Mouse (Mus musculus) T-helper 17 cell (primary cell): ENCODE measurements around the gene Tbc1d24.

Experiments used
- in situ Hi-C, 2 experiments: fragments of 300-600 bp; cut with MboI, MseI; formaldehyde crosslinking; loops; 1 replicate in 1 of 2; 2 replicates in 1 of 2; pipeline ENCODE4 v1.15.1; 2025; ENCODE audit warnings: high pct_unique_total_duplicates in 2 of 2

The Tbc1d24 gene

DNA sequence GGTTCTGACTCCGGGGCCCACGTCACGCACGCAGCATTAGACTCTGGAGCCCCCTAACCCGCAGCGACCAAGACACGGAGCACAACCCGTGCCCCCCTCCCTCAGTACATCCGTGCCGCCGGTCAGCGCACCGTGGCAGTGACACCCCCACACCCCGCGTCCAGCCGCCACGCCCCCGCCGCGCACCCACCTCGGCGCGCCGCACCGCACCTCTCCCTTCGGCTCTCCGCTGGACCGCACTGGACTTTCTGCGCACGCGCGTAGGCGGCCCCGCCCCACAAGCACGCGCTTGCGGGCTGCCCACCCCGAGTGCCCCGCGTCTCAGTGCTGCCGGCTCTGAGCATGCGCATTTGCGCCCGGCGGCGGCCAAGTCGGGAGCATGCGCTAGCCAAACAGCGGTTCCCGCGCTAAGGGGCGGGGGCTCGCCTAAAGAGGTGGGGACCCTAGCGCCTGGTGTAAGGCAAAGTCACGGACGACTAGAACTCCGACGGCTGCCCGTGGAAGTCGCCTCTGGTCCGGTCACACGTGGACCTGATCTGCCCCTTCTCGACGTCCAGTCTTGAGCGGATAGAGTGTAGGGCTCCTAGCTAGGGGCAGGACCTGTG lies at the start of gene Tbc1d24:
TSS of gene Tbc1d24 (minus strand) at position 279 of the 605 bp plus-strand sequence.
- in situ Hi-C loops = loop anchor here in 1 of 2 experiments (5.0 kb wide), 1 partner anchor 38 kb away; the partner anchor contains the start of gene Atp6v0c

GRCm38 (mm10) chr17:24252329-24252728 lies 47.0 kb upstream of the Tbc1d24 start:
- in situ Hi-C loops = no loop called here

GRCm38 (mm10) chr17:24251320-24252069 lies 46.1 kb upstream of the Tbc1d24 start, which contains the start of gene Ccnf:
Ccnf (minus strand) TSS chr17:24251484.
- in situ Hi-C loops = no loop called here

- in situ Hi-C loops = no loop called here
Measured at GRCm38 (mm10) chr17:24250988-24251319, 45.6 kb upstream of the Tbc1d24 start.

DNA sequence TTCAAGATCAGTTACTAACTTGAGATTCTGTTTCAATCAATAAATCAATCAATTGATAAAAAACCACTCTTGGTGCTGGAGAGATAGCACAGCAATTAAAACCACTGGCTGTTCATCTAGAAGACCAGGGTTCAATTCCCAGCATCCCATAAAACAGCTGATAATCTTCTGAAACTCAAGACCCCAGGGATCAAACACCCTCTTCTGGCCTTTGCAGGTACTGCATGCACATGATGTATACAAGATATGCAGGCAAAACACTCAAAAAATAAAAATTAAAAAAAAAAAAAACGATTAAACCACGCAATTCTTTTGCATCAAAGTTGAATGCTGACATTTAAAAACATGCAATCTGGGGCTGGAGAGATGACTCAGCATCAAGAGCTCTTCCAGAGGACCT lies 43.3 kb upstream of the Tbc1d24 start:
- in situ Hi-C loops = no loop called here

GRCm38 (mm10) chr17:24244061-24244460 lies 38.7 kb upstream of the Tbc1d24 start:
- in situ Hi-C loops = no loop called here

DNA sequence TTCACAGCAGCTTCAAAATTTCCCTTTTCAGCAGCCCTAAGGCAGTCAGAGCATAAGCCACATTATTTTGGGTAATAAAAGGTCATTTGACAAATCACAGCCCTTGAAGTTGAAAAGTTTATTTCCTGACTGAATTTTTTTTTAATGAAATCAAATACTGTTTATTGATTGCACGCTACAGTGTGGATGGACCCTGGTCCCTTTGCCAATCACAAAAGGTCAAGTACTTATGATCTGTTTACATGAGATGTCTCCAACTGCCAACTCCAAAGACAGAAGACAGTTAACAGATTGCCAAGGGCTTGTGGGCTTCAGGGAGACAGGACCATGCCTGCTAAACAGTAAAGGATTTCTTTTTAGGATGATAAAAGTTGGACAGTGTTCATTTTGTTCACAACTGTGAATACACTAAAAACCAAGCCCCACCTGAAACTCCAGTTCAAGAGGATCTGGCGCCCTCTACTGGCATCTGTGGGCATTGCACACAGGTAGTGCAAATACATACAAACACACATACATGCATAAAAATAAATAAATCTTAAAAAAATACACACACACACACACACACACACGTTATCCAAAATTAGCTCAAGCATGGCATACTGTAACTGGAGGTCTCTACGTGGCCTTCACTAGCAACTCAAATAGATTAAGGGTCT lies 38.1 kb upstream of the Tbc1d24 start:
- in situ Hi-C loops = no loop called here

DNA sequence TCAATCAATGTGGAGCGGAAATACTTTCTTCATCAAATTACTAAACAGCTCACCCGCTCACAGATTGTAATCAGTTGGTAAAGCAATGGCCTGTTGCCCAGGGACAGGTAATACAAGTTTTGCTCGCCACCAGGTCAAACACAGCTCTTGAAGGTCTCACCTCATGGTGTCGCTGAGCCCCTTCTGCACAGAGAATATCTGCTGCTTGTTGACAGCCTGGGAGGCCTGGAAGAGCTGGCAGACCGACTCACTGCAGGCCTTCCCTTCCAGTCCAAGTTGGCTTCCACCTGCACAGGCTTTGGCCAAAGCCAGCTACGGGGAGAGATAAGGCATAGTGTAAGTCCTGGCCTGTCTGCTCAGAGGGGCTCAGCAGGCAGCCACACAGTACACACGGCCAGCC lies 31.6 kb upstream of the Tbc1d24 start:
- in situ Hi-C loops = no loop called here

- in situ Hi-C loops = no loop called here
Measured at GRCm38 (mm10) chr17:24236479-24236878, 31.1 kb upstream of the Tbc1d24 start.

DNA sequence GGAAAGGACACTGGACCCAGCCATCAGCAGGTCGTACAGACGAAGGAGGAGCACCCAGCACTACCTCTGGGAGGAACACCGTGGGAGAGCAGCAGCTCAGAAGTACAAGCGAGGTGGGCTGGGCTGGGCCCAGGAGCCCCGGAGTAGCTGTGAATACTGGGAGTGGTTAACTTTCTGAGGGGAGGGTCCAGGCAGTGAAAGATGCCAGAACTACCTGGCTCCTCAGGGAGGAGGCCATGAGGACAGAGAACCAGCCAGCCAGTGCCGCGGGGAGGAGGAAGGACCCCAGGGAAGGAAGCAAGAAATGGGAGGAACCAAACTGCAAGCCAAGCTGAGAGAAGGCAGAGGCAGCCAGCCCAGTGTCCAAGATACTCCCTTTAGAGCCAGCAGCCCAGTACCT lies 22.6 kb upstream of the Tbc1d24 start:
- in situ Hi-C loops = no loop called here

- in situ Hi-C loops = no loop called here
Measured at GRCm38 (mm10) chr17:24226721-24227120, 21.4 kb upstream of the Tbc1d24 start.

GRCm38 (mm10) chr17:24225851-24226250 lies 20.5 kb upstream of the Tbc1d24 start:
- in situ Hi-C loops = no loop called here

- in situ Hi-C loops = loop anchor here in 1 of 2 experiments (5.0 kb wide), 1 partner anchor 58 kb away; no protein-coding TSS in a partner anchor
Measured at GRCm38 (mm10) chr17:24224741-24225140, 19.4 kb upstream of the Tbc1d24 start.

DNA sequence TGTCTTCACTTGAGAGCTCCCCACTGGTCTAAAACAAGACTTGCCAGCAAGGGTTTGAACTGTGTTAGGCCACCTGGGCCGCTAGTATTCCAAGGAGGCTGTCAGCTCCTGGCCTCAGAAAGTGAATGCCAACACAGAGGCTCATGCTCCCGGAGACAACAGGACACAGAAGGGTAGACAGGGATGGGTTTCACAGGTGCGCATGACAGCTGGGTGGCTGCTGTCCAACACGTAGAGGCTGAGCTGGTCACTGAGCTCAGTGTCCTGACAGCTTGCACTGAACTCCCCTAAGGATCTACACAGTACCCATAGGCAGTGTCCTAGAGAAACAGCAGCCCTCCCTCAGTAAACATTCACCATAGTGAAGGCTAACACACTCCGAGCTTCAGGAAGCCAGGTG lies 18.2 kb upstream of the Tbc1d24 start:
- in situ Hi-C loops = loop anchor here in 1 of 2 experiments (5.0 kb wide), 1 partner anchor 59 kb away; no protein-coding TSS in a partner anchor

GRCm38 (mm10) chr17:24222653-24223052 lies 17.3 kb upstream of the Tbc1d24 start:
- in situ Hi-C loops = loop anchor here in 1 of 2 experiments (5.0 kb wide), 1 partner anchor 60 kb away; no protein-coding TSS in a partner anchor

- in situ Hi-C loops = loop anchor here in 1 of 2 experiments (5.0 kb wide), 1 partner anchor 62 kb away; no protein-coding TSS in a partner anchor
Measured at GRCm38 (mm10) chr17:24220435-24221411, 15.4 kb upstream of the Tbc1d24 start, which contains the start of gene Tedc2. Tedc2 (minus strand) TSS chr17:24220851.

GRCm38 (mm10) chr17:24216836-24217235 lies 11.5 kb upstream of the Tbc1d24 start:
- in situ Hi-C loops = no loop called here

GRCm38 (mm10) chr17:24213186-24213585 lies 7.8 kb upstream of the Tbc1d24 start:
- in situ Hi-C loops = no loop called here

DNA sequence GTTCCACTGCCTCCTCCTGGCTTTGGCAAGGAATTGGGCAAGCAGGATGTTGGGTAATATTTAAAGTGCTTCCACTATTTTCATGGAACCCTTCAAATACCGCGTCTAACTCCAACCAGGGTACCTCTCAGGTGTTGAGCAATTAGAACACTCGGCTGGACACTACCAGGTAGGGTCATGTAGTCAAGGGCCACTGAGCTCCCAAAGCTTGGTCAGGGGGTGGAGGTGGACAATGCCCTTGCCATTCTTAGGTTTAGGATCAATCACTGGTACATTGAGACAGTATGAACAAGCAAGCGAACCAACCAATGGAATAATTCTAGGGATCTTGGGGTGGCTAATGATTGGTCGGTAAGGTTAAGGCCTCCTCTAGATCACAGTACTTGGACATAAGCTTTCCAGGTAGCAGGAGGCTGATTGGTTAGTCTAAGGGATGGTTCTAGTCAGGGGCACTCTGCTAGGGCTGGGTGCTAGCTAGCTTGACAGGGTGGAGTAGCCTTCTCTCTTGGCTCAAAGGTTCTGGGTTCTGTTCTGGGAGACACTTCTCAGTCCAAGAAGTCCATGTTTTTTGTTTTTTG lies 7.2 kb upstream of the Tbc1d24 start:
- in situ Hi-C loops = no loop called here

DNA sequence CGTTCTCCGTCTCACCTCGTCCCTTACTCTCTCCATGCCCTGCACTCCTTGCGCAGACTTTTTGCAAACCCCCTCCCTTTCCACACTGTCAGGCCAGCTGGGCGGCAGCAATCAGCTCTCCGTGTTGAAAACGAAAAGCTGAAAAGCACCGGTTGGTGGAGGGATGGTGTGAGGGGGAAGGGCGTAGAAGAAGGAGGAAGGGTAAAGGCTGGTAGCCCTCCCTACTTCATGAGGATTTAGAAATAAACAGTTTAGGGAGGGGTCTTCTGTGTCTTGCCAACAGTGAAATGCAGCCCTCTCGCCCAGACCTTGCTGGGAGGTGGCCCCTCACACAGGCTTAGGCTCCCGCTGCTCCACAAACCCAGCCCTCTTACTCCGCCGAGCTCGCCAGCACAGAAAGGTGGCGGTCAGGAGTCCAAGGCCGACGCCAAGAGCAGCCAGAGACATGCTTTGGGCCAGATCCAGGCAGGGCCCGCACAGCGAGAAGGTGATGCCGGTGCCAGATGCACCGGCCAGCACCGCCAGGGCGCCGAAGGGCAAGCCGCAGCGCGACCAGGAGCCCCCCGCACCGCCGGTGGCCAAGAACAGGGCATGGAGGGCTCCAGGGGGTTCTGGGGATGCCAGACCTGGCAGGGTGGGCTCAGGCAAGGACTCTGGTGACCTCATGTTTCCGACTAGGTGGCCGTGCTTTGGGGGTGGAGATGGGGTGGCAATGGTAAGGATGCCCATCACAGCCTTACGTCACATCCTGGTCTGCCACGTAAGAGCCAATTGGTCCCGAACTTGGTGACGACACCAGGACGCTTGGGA lies 6.5 kb upstream of the Tbc1d24 start:
- in situ Hi-C loops = no loop called here
